Mouse (Mus musculus): ENCODE measurements around the gene Bcl2l2. TPM values are rescaled to one million over a fixed set of nuclear protein-coding genes. Genes with fewer than 3 reads are reported as not detected.

The Bcl2l2 gene
- polyA plus RNA-seq, 1 experiment from 2014 or later = 3.4 TPM

Other genes with a start within 250 kb of the Bcl2l2 start
- not detected in 2 replicates for gene Gm17606, start 242.4 kb upstream of the Bcl2l2 start, polyA plus RNA-seq (2015; fragmentation: Nextera tagmentation; extraction: Ambion mirVana)
- 7.1 and 8.0 TPM in 2 replicates for gene Cdh24, start 242.0 kb upstream of the Bcl2l2 start, polyA plus RNA-seq (2015; fragmentation: Nextera tagmentation; extraction: Ambion mirVana)
- gene 1700123O20Rik, start 197.2 kb upstream of the Bcl2l2 start, polyA plus RNA-seq (2015; fragmentation: Nextera tagmentation; extraction: Ambion mirVana) = 84.6 and 87.5 TPM in 2 replicates
- 191 and 216 TPM in 2 replicates for gene Acin1, start 196.4 kb upstream of the Bcl2l2 start, polyA plus RNA-seq (2015; fragmentation: Nextera tagmentation; extraction: Ambion mirVana)
- gene Gm29776, start 184.5 kb upstream of the Bcl2l2 start, polyA plus RNA-seq (2015; fragmentation: Nextera tagmentation; extraction: Ambion mirVana) = 0.15 TPM in 1 of 2 replicates, not detected in the other
- not detected in 2 replicates for gene Cebpe, start 171.2 kb upstream of the Bcl2l2 start, polyA plus RNA-seq (2015; fragmentation: Nextera tagmentation; extraction: Ambion mirVana)
- 3.2 and 3.5 TPM in 2 replicates for gene Slc7a8, start 101.4 kb upstream of the Bcl2l2 start, polyA plus RNA-seq (2015; fragmentation: Nextera tagmentation; extraction: Ambion mirVana)
- gene Rnf212b, start 69.2 kb upstream of the Bcl2l2 start, polyA plus RNA-seq (2015; fragmentation: Nextera tagmentation; extraction: Ambion mirVana) = not detected in 2 replicates
- 11.9 and 12.8 TPM in 2 replicates for gene Homez, start 12.4 kb upstream of the Bcl2l2 start, polyA plus RNA-seq (2015; fragmentation: Nextera tagmentation; extraction: Ambion mirVana)
- 1.4 and 2.0 TPM in 2 replicates for gene Ppp1r3e, start 5.8 kb upstream of the Bcl2l2 start, polyA plus RNA-seq (2015; fragmentation: Nextera tagmentation; extraction: Ambion mirVana)
- 0.30 TPM in 1 of 2 replicates, not detected in the other for gene Gm20521, start 64 bp downstream of the Bcl2l2 start, polyA plus RNA-seq (2015; fragmentation: Nextera tagmentation; extraction: Ambion mirVana)
- 167 and 171 TPM in 2 replicates for gene Pabpn1, start 9.1 kb downstream of the Bcl2l2 start, polyA plus RNA-seq (2015; fragmentation: Nextera tagmentation; extraction: Ambion mirVana)
- gene Slc22a17, start 29.8 kb downstream of the Bcl2l2 start, polyA plus RNA-seq (2015; fragmentation: Nextera tagmentation; extraction: Ambion mirVana) = 90.8 and 102 TPM in 2 replicates
- gene Efs, start 42.7 kb downstream of the Bcl2l2 start, polyA plus RNA-seq (2015; fragmentation: Nextera tagmentation; extraction: Ambion mirVana) = 28.2 and 30.5 TPM in 2 replicates
- gene Il25, start 49.3 kb downstream of the Bcl2l2 start, polyA plus RNA-seq (2015; fragmentation: Nextera tagmentation; extraction: Ambion mirVana) = 0.23 and 0.52 TPM in 2 replicates
- gene Cmtm5, start 52.9 kb downstream of the Bcl2l2 start, polyA plus RNA-seq (2015; fragmentation: Nextera tagmentation; extraction: Ambion mirVana) = 0.69 and 0.85 TPM in 2 replicates
- gene Myh6, start 83.5 kb downstream of the Bcl2l2 start, polyA plus RNA-seq (2015; fragmentation: Nextera tagmentation; extraction: Ambion mirVana) = 0.32 and 0.91 TPM in 2 replicates
- gene Gm17428, start 93.6 kb downstream of the Bcl2l2 start, polyA plus RNA-seq (2015; fragmentation: Nextera tagmentation; extraction: Ambion mirVana) = not detected in 2 replicates
- 2.5 and 7.0 TPM in 2 replicates for gene Myh7, start 111.2 kb downstream of the Bcl2l2 start, polyA plus RNA-seq (2015; fragmentation: Nextera tagmentation; extraction: Ambion mirVana)
- 81.2 and 86.4 TPM in 2 replicates for gene Ngdn, start 132.1 kb downstream of the Bcl2l2 start, polyA plus RNA-seq (2015; fragmentation: Nextera tagmentation; extraction: Ambion mirVana)
- 26.7 and 28.0 TPM in 2 replicates for gene Zfhx2, start 208.9 kb downstream of the Bcl2l2 start, polyA plus RNA-seq (2015; fragmentation: Nextera tagmentation; extraction: Ambion mirVana)
- gene Thtpa, start 211.4 kb downstream of the Bcl2l2 start, polyA plus RNA-seq (2015; fragmentation: Nextera tagmentation; extraction: Ambion mirVana) = 39.0 and 42.0 TPM in 2 replicates
- 9.7 and 9.8 TPM in 2 replicates for gene Ap1g2, start 223.2 kb downstream of the Bcl2l2 start, polyA plus RNA-seq (2015; fragmentation: Nextera tagmentation; extraction: Ambion mirVana)
- gene Jph4, start 233.6 kb downstream of the Bcl2l2 start, polyA plus RNA-seq (2015; fragmentation: Nextera tagmentation; extraction: Ambion mirVana) = 17.5 and 17.7 TPM in 2 replicates

All from forebrain, embryonic 13.5 days (tissue).